Mouse (Mus musculus): ENCODE data around the gene Snai1. TPM values are rescaled to one million over a fixed set of nuclear protein-coding genes. Genes with fewer than 3 reads are reported as not detected.

Gene Snai1
- total and polyA plus RNA-seq, 3 experiments, result 1.6 to 10.5 (median 2.0) TPM

DNA sequence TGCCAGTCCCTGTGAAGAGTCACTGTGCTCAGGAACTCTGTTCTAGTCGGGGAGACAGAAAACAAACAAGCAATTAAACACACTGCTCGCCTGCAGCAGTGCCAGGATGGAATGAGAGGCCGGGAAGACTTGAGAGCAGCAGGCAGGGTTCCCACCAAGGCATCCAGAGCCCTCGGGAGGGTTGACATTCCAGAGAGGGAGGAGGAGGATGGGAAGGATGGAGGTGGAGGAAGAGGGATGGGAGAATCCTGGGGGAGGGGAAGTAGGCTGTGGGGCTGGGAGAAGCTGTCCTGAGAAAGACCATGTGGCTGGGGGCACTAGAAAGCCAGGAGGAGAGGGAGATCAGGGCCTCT is 6.0 kb downstream of the Snai1 start:
- WGBS, result 19% methylated on average over 4 of the region's 4 CpGs
- H3K9ac ChIP-seq (ENCODE audit: low read depth, low read length), result no peak overlapping the region
- TF ChIP-seq EP300 (IDR thresholded peaks at IDR 0.05; ENCODE audit: insufficient read depth, low read depth, low read length) (no peak), POLR2A (IDR thresholded peaks at IDR 0.05; ENCODE audit: insufficient read depth, low read depth, low read length) (no peak), CTCF (IDR thresholded peaks at IDR 0.05) (no peak)
- peak overlapping the region; percentile 76 for H3K27ac ChIP-seq
- H3K4me3 ChIP-seq, result no peak overlapping the region
- intact Hi-C loops (cut with DNase I), result no loop called here
- no peaks in the 10 kb centered on the region for H3K36me3 ChIP-seq (ENCODE audit: control insufficient read depth, insufficient read depth, low read length)
- H3K79me2 ChIP-seq (replicated peaks; ENCODE audit: control insufficient read depth, insufficient read depth, low read length), result no peaks in the 10 kb centered on the region
- peaks cover 14% of the 10 kb centered on the region for H3K4me1 ChIP-seq (ENCODE audit: control insufficient read depth, insufficient read depth, low read length)
- H3K27me3 ChIP-seq (ENCODE audit: control insufficient read depth, insufficient read depth, low read length), result no peaks in the 10 kb centered on the region
- peak; percentile 48 to 60 for DNase-seq

- intact Hi-C loops (cut with DNase I), result no loop called here
- no peaks in the 10 kb centered on the region for H3K36me3 ChIP-seq (ENCODE audit: control insufficient read depth, insufficient read depth, low read length)
- H3K79me2 ChIP-seq (replicated peaks; ENCODE audit: control insufficient read depth, insufficient read depth, low read length), result no peaks in the 10 kb centered on the region
- H3K4me3 ChIP-seq, result no peak overlapping the region
- H3K9ac ChIP-seq (ENCODE audit: low read depth, low read length), result no peak overlapping the region
- H3K27ac ChIP-seq, result peak overlapping the region; percentile 76
- no peak for TF ChIP-seq EP300 (IDR thresholded peaks at IDR 0.05; ENCODE audit: insufficient read depth, low read depth, low read length)
- TF ChIP-seq POLR2A (IDR thresholded peaks at IDR 0.05; ENCODE audit: insufficient read depth, low read depth, low read length), result no peak
- TF ChIP-seq CTCF (IDR thresholded peaks at IDR 0.05), result no peak
- DNase-seq, result peak in 1 of 2 experiments; percentile 43
- WGBS, result 71% methylated on average over 5 of the region's 5 CpGs
- no peaks in the 10 kb centered on the region for H3K27me3 ChIP-seq (ENCODE audit: control insufficient read depth, insufficient read depth, low read length)
- peaks cover 14% of the 10 kb centered on the region for H3K4me1 ChIP-seq (ENCODE audit: control insufficient read depth, insufficient read depth, low read length)
These were observed 6.5 kb downstream of the Snai1 start for GRCm38 (mm10) chr2:167544456-167544855.

- intact Hi-C loops (cut with DNase I), result no loop called here
- H3K9ac ChIP-seq (ENCODE audit: low read depth, low read length), result no peak overlapping the region
- DNase-seq, result peak; percentile 40 to 45
- peaks cover 14% of the 10 kb centered on the region for H3K4me1 ChIP-seq (ENCODE audit: control insufficient read depth, insufficient read depth, low read length)
- no peak for TF ChIP-seq EP300 (IDR thresholded peaks at IDR 0.05; ENCODE audit: insufficient read depth, low read depth, low read length)
- no peak for TF ChIP-seq POLR2A (IDR thresholded peaks at IDR 0.05; ENCODE audit: insufficient read depth, low read depth, low read length)
- TF ChIP-seq CTCF (IDR thresholded peaks at IDR 0.05), result no peak
- WGBS, result 51% methylated on average over 18 of the region's 18 CpGs
- H3K4me3 ChIP-seq, result no peak overlapping the region
- H3K27me3 ChIP-seq (ENCODE audit: control insufficient read depth, insufficient read depth, low read length), result no peaks in the 10 kb centered on the region
- no peaks in the 10 kb centered on the region for H3K36me3 ChIP-seq (ENCODE audit: control insufficient read depth, insufficient read depth, low read length)
- peak overlapping the region; percentile 26; the same call in 1 of the 2 replicates for H3K27ac ChIP-seq
- H3K79me2 ChIP-seq (replicated peaks; ENCODE audit: control insufficient read depth, insufficient read depth, low read length), result no peaks in the 10 kb centered on the region
These were observed 8.6 kb downstream of the Snai1 start for GRCm38 (mm10) chr2:167546447-167547195.

DNA sequence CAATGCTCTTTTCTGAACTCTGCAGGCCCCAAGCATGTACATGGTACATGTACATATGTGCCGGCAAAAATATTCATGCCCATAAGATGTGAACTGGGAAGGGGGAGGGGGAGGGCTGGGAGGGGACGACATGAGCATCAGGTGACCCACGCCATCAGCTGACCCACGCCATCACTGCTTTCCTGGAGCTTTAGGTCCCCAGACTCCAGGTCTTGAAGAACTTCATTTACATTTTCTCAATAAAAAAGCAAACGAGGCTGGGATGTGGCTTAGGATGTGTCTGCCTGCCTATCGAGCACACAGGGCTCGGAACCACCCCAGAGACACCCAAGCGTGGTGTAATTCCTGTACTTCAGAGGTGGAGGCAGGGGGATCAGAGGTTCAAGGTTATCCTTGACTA is 9.4 kb downstream of the Snai1 start:
- intact Hi-C loops (cut with DNase I), result no loop called here
- no peaks in the 10 kb centered on the region for H3K36me3 ChIP-seq (ENCODE audit: control insufficient read depth, insufficient read depth, low read length)
- 92% methylated on average over 8 of the region's 8 CpGs for WGBS
- peaks cover 14% of the 10 kb centered on the region for H3K4me1 ChIP-seq (ENCODE audit: control insufficient read depth, insufficient read depth, low read length)
- no peak overlapping the region for H3K4me3 ChIP-seq
- no peak for DNase-seq
- H3K79me2 ChIP-seq (replicated peaks; ENCODE audit: control insufficient read depth, insufficient read depth, low read length), result no peaks in the 10 kb centered on the region
- no peaks in the 10 kb centered on the region for H3K27me3 ChIP-seq (ENCODE audit: control insufficient read depth, insufficient read depth, low read length)
- H3K9ac ChIP-seq (ENCODE audit: low read depth, low read length), result no peak overlapping the region
- no peak overlapping the region for H3K27ac ChIP-seq
- TF ChIP-seq POLR2A (IDR thresholded peaks at IDR 0.05; ENCODE audit: insufficient read depth, low read depth, low read length), result no peak
- TF ChIP-seq CTCF (IDR thresholded peaks at IDR 0.05), result no peak
- TF ChIP-seq EP300 (IDR thresholded peaks at IDR 0.05; ENCODE audit: insufficient read depth, low read depth, low read length), result no peak

DNA sequence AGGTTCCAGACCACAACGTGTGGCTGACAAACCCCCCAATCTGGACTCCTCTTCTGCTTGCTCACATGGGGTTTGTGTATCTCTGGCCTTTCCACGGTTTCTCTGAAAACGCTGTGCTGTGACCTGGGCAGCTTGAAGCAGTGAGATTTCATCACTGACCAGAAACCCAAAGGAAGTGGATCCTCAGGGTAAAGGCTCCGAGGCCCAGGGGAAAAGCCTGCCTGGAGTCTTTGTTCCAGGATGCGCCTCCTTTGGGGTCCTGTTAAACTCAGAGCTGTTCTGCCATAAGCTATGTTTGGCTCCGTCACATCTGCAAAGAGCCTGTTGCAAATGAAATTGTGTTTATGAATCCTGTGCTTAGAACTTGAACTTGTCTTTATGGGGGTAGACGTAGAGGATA is 11.0 kb downstream of the Snai1 start:
- Histone ChIP-seq H3K4me1 (ENCODE audit: control insufficient read depth, insufficient read depth, low read length) (peaks cover 6% of the 10 kb centered on the region), H3K9ac (ENCODE audit: low read depth, low read length) (no peak overlapping the region), H3K27me3 (ENCODE audit: control insufficient read depth, insufficient read depth, low read length) (no peaks in the 10 kb centered on the region), H3K27ac (no peak overlapping the region), H3K36me3 (ENCODE audit: control insufficient read depth, insufficient read depth, low read length) (no peaks in the 10 kb centered on the region), H3K4me3 (no peak overlapping the region), H3K79me2 (replicated peaks; ENCODE audit: control insufficient read depth, insufficient read depth, low read length) (no peaks in the 10 kb centered on the region)
- intact Hi-C loops (cut with DNase I), result no loop called here
- WGBS, result 80% methylated on average over 7 of the region's 7 CpGs
- no peak for TF ChIP-seq EP300 (IDR thresholded peaks at IDR 0.05; ENCODE audit: insufficient read depth, low read depth, low read length)
- TF ChIP-seq CTCF (IDR thresholded peaks at IDR 0.05), result no peak
- no peak for TF ChIP-seq POLR2A (IDR thresholded peaks at IDR 0.05; ENCODE audit: insufficient read depth, low read depth, low read length)
- no peak for DNase-seq

DNA sequence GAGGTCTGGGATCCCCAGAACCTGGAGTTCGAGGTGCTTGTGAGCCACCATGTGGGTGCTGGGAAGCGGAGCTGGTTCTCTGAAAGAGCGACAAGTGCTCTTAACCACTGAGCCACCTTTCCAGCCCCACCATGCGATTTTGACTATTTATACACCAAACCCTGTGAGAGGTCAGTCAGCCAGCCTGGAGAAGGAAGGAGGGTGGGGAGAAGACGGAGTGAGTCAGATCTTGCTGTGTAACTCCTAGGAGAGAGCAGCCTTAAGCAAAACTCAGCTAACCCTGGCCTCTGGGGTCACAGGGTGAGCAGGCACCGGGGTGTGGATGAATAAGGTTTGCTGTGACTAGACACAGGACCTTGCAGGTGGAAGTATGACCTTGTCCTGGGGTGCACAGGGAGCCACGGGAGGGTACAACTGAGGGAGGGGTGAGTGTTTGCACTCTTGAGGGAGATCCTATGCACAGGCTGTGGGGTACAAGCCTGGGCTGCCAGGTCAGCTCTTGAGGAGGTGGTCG is 12.4 kb downstream of the Snai1 start:
- WGBS, result 77% methylated on average over 8 of the region's 8 CpGs
- intact Hi-C loops (cut with DNase I), result no loop called here
- no peak for TF ChIP-seq CTCF (IDR thresholded peaks at IDR 0.05)
- TF ChIP-seq POLR2A (IDR thresholded peaks at IDR 0.05; ENCODE audit: insufficient read depth, low read depth, low read length), result no peak
- TF ChIP-seq EP300 (IDR thresholded peaks at IDR 0.05; ENCODE audit: insufficient read depth, low read depth, low read length), result no peak

More for the DNA sequence above, 12.4 kb downstream of the Snai1 start:
- H3K9ac ChIP-seq (ENCODE audit: low read depth, low read length), result no peak overlapping the region
- H3K4me3 ChIP-seq, result no peak overlapping the region
- peaks cover 6% of the 10 kb centered on the region for H3K4me1 ChIP-seq (ENCODE audit: control insufficient read depth, insufficient read depth, low read length)
- DNase-seq, result no peak
- H3K27ac ChIP-seq, result no peak overlapping the region
- H3K79me2 ChIP-seq (replicated peaks; ENCODE audit: control insufficient read depth, insufficient read depth, low read length), result no peaks in the 10 kb centered on the region
- no peaks in the 10 kb centered on the region for H3K36me3 ChIP-seq (ENCODE audit: control insufficient read depth, insufficient read depth, low read length)
- no peaks in the 10 kb centered on the region for H3K27me3 ChIP-seq (ENCODE audit: control insufficient read depth, insufficient read depth, low read length)

Measured in heart, adult 2 months (tissue).